Mouse (Mus musculus) megakaryocyte, embryonic 14.5 days (primary cell): ENCODE measurements around the gene Slc37a4.

Experiments
- FLI1 ChIP-seq: IDR thresholded peaks from 2 replicates; pipeline ENCODE4 v1.6.1; 2012; ENCODE audit warnings: low read length, inconsistent platforms, mixed read lengths
- GATA1 ChIP-seq: IDR thresholded peaks from 3 replicates; pipeline ENCODE4 v1.6.1; 2012; ENCODE audit warnings: mixed read lengths, low read length, inconsistent platforms, borderline replicate concordance

GRCm38 (mm10) chr9:44347166-44347565 lies 49.5 kb upstream of the Slc37a4 start:
- TF ChIP-seq FLI1 (no peak), GATA1 (no peak)
